18 mouse cellular contexts compared by ENCODE assay signal in genomic region chr9:82888645-82889044, GRCm38 (mm10). TPM values are rescaled to one million over a fixed set of nuclear protein-coding genes. Genes with fewer than 3 reads are reported as not detected.
DNase-seq lines count a peak whose midpoint lies in the region; ATAC-seq lines count a peak whose summit lies in the region.
"Had no signal": no experiment of that assay in that cellular context is flagged by ENCODE, and none has a peak within 500 bp of the region (broad histone marks: within the 10 kb centered on the region; RNA-seq: fewer than 3 reads in every experiment).

No protein-coding gene starts in this region.

- ATAC-seq in megakaryocyte-erythroid progenitor cell, adult 5-6 weeks (replicated peaks; ENCODE audit: low FRiP score, low TSS enrichment, poor library complexity, severe bottlenecking) = no peak
- ATAC-seq: intestine, postnatal 0 days had no signal

- intact Hi-C loops in heart, postnatal 36 days (cut with DNase I) = no loop called here

- peak; percentile 14 to 22 for DNase-seq in heart, adult 18-20 months
- no peak for DNase-seq in heart, postnatal 36 days
- peak; percentile 48 for DNase-seq in right cerebral cortex, adult 18-20 months
- DNase-seq in right cerebral cortex, postnatal 10 days (ENCODE audit: low spot score in 2 of 2) = no peak
- peak; percentile 25 for DNase-seq in Muller cell, postnatal 12 days (ENCODE audit: inconsistent ontology term)
- DNase-seq in adrenal gland, postnatal 25 days = no peak
- DNase-seq: adrenal gland, adult 8-10 months; cerebellum, adult 18-20 months; kidney, postnatal 14 days; lung, adult 2 months; lung, postnatal 10 days; midbrain, embryonic 14.5 days; right cerebral cortex, postnatal 25 days; thymus, adult 2 months; thymus, postnatal 36 days had no signal

RNA-seq across cellular contexts. Expression of gene Irak1bp1, which starts 59.3 kb away (rescaled TPM):
- total RNA-seq in heart, adult 18-20 months (2021) = 1 to 10 TPM; 2.0 to 2.3 TPM
- 1 to 10 TPM; 2.1 to 3.5 TPM for total RNA-seq in heart, postnatal 36 days (2021)
- 2.9 and 3.0 TPM in 2 replicates for total RNA-seq in adrenal gland, postnatal 25 days (2021)
- total RNA-seq in megakaryocyte-erythroid progenitor cell, adult 5-6 weeks (2014; fragmentation: Nextera tagmentation) = 0.13 and 2.1 TPM in 2 replicates
- total RNA-seq in megakaryocyte-erythroid progenitor cell, adult 5-6 weeks (2017) = 1.5 and 2.7 TPM in 2 replicates
- total RNA-seq: monocyte, adult 5-6 weeks had no signal

Comparison
In these comparisons a context has a peak if more than half of its experiments do, and no peak if none do; other contexts are left out.
1. DNase-seq: peak in heart, adult 18-20 months (2 of 2), right cerebral cortex, adult 18-20 months (single experiment) and Muller cell, postnatal 12 days (single experiment); none in heart, postnatal 36 days (0 of 2), right cerebral cortex, postnatal 10 days (0 of 2) and adrenal gland, postnatal 25 days (single experiment).